Mouse (Mus musculus) limb, embryonic 15.5 days (tissue): ENCODE data around the gene Pcmt1. TPM values are rescaled to one million over a fixed set of nuclear protein-coding genes. Genes with fewer than 3 reads are reported as not detected.
A peak's percentile ranks its signal among the peaks of the same experiment; 100 is the strongest.

Source experiments
- ATAC-seq: fragments of 200-750 bp; cut with Nextera tagmentation; 2 replicates; pipeline ENCODE4 v1.8.0; 2017; ENCODE audit warnings: low read depth, moderate TSS enrichment; ENCODE audit not compliant: insufficient number of reproducible peaks, low FRiP score, low TSS enrichment
- H3K27ac ChIP-seq: fragments of 300-500 bp; sonication (generic); 2 replicates; pipeline ENCODE4 v1.5.1; 2015; ENCODE audit warnings: moderate library complexity, mild to moderate bottlenecking, inconsistent platforms
- H3K27me3 ChIP-seq: fragments of 300-500 bp; sonication (generic); 2 replicates; pipeline ENCODE4 v1.6.1; 2015; ENCODE audit warnings: inconsistent platforms
- H3K36me3 ChIP-seq: fragments of 300-500 bp; sonication (generic); 2 replicates; pipeline ENCODE4 v1.6.1; 2015; ENCODE audit warnings: inconsistent platforms
- H3K4me1 ChIP-seq: fragments of 300-500 bp; sonication (generic); 2 replicates; pipeline ENCODE4 v1.6.1; 2015; ENCODE audit warnings: inconsistent platforms
- H3K4me2 ChIP-seq: fragments of 300-500 bp; sonication (generic); 2 replicates; pipeline ENCODE4 v1.6.1; 2015; ENCODE audit warnings: mild to moderate bottlenecking, inconsistent platforms
- H3K4me3 ChIP-seq: fragments of 300-500 bp; sonication (generic); 2 replicates; pipeline ENCODE4 v1.5.1; 2015; ENCODE audit warnings: mild to moderate bottlenecking, inconsistent platforms
- H3K9ac ChIP-seq: fragments of 300-500 bp; sonication (generic); 2 replicates; pipeline ENCODE4 v1.6.1; 2015; ENCODE audit warnings: inconsistent platforms
- H3K9me3 ChIP-seq: fragments of 300-500 bp; sonication (generic); 2 replicates; pipeline ENCODE4 v1.6.1; 2016; ENCODE audit warnings: inconsistent platforms
- WGBS: fragments of 180-500 bp; shearing (Covaris S2); methylation state at CpG from one replicate; pipeline ENCODE4 v1.1.7; 2015; 5-methylcytosine and 5-hydroxymethylcytosine counted together
- polyA plus RNA-seq: library from polyadenylated mRNA; unstranded; fragments of >200 nt; fragmentation: Nextera tagmentation; extraction: Ambion mirVana; gene quantifications from 2 replicates; pipeline ENCODE4 v1.2.1, GENCODE M21; 2015

Pcmt1 gene
- polyA plus RNA-seq, 1 experiment from 2014 or later: 126 TPM

GRCm38 (mm10) chr10:7608611-7609010, 72.3 kb downstream of the Pcmt1 start:
- no peak for ATAC-seq
- H3K9ac ChIP-seq: no peak overlapping the region
- WGBS: 92% methylated on average over 17 of the region's 17 CpGs

GRCm38 (mm10) chr10:7606437-7606836, 74.5 kb downstream of the Pcmt1 start:
- H3K4me1 ChIP-seq: no peaks in the 10 kb centered on the region
- WGBS: 80% methylated on average over 2 of the region's 2 CpGs
- no peak overlapping the region for H3K4me2 ChIP-seq
- no peaks in the 10 kb centered on the region for H3K9me3 ChIP-seq
- no peak overlapping the region for H3K4me3 ChIP-seq
- H3K36me3 ChIP-seq: no peaks in the 10 kb centered on the region
- no peak for ATAC-seq
- no peak overlapping the region for H3K9ac ChIP-seq
- H3K27ac ChIP-seq: no peak overlapping the region
- no peaks in the 10 kb centered on the region for H3K27me3 ChIP-seq

More at GRCm38 (mm10) chr10:7608611-7609010, 72.3 kb downstream of the Pcmt1 start:
- Histone ChIP-seq H3K9me3 (no peaks in the 10 kb centered on the region), H3K27me3 (no peaks in the 10 kb centered on the region), H3K4me2 (no peak overlapping the region), H3K36me3 (no peaks in the 10 kb centered on the region), H3K27ac (no peak overlapping the region), H3K4me1 (no peaks in the 10 kb centered on the region), H3K4me3 (no peak overlapping the region)

- Histone ChIP-seq H3K4me3 (no peak overlapping the region), H3K9me3 (no peaks in the 10 kb centered on the region), H3K27me3 (no peaks in the 10 kb centered on the region), H3K4me1 (no peaks in the 10 kb centered on the region), H3K9ac (no peak overlapping the region), H3K27ac (no peak overlapping the region), H3K4me2 (no peak overlapping the region), H3K36me3 (no peaks in the 10 kb centered on the region)
- 73% methylated on average over 2 of the region's 2 CpGs for WGBS
- no peak for ATAC-seq
These were observed 75.8 kb downstream of the Pcmt1 start for GRCm38 (mm10) chr10:7605168-7605567.

- Histone ChIP-seq H3K9me3 (no peaks in the 10 kb centered on the region), H3K9ac (no peak overlapping the region), H3K4me3 (no peak overlapping the region), H3K27me3 (no peaks in the 10 kb centered on the region), H3K27ac (no peak overlapping the region), H3K4me2 (no peak overlapping the region), H3K4me1 (no peaks in the 10 kb centered on the region), H3K36me3 (no peaks in the 10 kb centered on the region)
- ATAC-seq: no peak
- WGBS: 12% methylated on average over 6 of the region's 6 CpGs
These were observed 80.3 kb downstream of the Pcmt1 start for GRCm38 (mm10) chr10:7600647-7601046.

- Histone ChIP-seq H3K27me3 (no peaks in the 10 kb centered on the region), H3K9me3 (no peaks in the 10 kb centered on the region), H3K4me1 (no peaks in the 10 kb centered on the region), H3K9ac (no peak overlapping the region), H3K4me3 (no peak overlapping the region), H3K27ac (no peak overlapping the region), H3K4me2 (no peak overlapping the region), H3K36me3 (no peaks in the 10 kb centered on the region)
- no peak for ATAC-seq
- 91% methylated on average over 7 of the region's 7 CpGs for WGBS
These were observed 82.8 kb downstream of the Pcmt1 start for GRCm38 (mm10) chr10:7598177-7598576.

- Histone ChIP-seq H3K4me1 (no peaks in the 10 kb centered on the region), H3K4me3 (no peak overlapping the region), H3K9me3 (no peaks in the 10 kb centered on the region), H3K36me3 (no peaks in the 10 kb centered on the region), H3K4me2 (no peak overlapping the region), H3K27ac (no peak overlapping the region), H3K27me3 (peaks cover 9% of the 10 kb centered on the region), H3K9ac (no peak overlapping the region)
- no peak for ATAC-seq
- 67% methylated on average over 1 of the region's 1 CpGs for WGBS
These were observed 84.7 kb downstream of the Pcmt1 start for GRCm38 (mm10) chr10:7596251-7596650.

GRCm38 (mm10) chr10:7594797-7595196, 86.1 kb downstream of the Pcmt1 start:
- Histone ChIP-seq H3K4me3 (no peak overlapping the region), H3K9me3 (no peaks in the 10 kb centered on the region), H3K27ac (no peak overlapping the region), H3K4me1 (peaks cover 10% of the 10 kb centered on the region), H3K9ac (no peak overlapping the region), H3K4me2 (no peak overlapping the region), H3K36me3 (no peaks in the 10 kb centered on the region), H3K27me3 (peaks cover 22% of the 10 kb centered on the region)
- ATAC-seq: no peak
- 45% methylated on average over 7 of the region's 7 CpGs for WGBS

- H3K27ac ChIP-seq: no peak overlapping the region
- H3K9me3 ChIP-seq: no peaks in the 10 kb centered on the region
- peak overlapping the region; percentile 100 for H3K4me2 ChIP-seq
- no peaks in the 10 kb centered on the region for H3K36me3 ChIP-seq
- H3K4me1 ChIP-seq: peaks cover 10% of the 10 kb centered on the region
- H3K27me3 ChIP-seq: peaks cover 27% of the 10 kb centered on the region
- no peak overlapping the region for H3K9ac ChIP-seq
- peak overlapping the region; percentile 59 for H3K4me3 ChIP-seq
- no peak for ATAC-seq
- 8% methylated on average over 8 of the region's 8 CpGs for WGBS
These were observed 90.1 kb downstream of the Pcmt1 start for GRCm38 (mm10) chr10:7590792-7591191.

- Histone ChIP-seq H3K4me1 (peaks cover 10% of the 10 kb centered on the region), H3K36me3 (no peaks in the 10 kb centered on the region), H3K27me3 (peaks cover 27% of the 10 kb centered on the region), H3K4me2 (peak overlapping the region; percentile 100), H3K9ac (no peak overlapping the region), H3K4me3 (peak overlapping the region; percentile 59), H3K27ac (no peak overlapping the region), H3K9me3 (no peaks in the 10 kb centered on the region)
- WGBS: under 1% methylated on average over 54 of the region's 54 CpGs
- no peak for ATAC-seq
These were observed 90.7 kb downstream of the Pcmt1 start for GRCm38 (mm10) chr10:7590234-7590689.

- peak; percentile 91 for ATAC-seq
- Histone ChIP-seq H3K9me3 (no peaks in the 10 kb centered on the region), H3K4me1 (peaks cover 10% of the 10 kb centered on the region), H3K27me3 (peaks cover 27% of the 10 kb centered on the region), H3K27ac (no peak within 1 kb of the TSS), H3K4me2 (peak within 1 kb of the TSS; percentile 100), H3K9ac (peak within 1 kb of the TSS; percentile 26; the same call in 1 of the 2 replicates), H3K4me3 (peak within 1 kb of the TSS; percentile 59), H3K36me3 (no peaks in the 10 kb centered on the region)
- WGBS: under 1% methylated on average over 60 of the region's 76 CpGs
These were observed 91.2 kb downstream of the Pcmt1 start, which contains the start of gene Lrp11 for GRCm38 (mm10) chr10:7589592-7590233. TSS of gene Lrp11 (plus strand) at chr10:7589800.

- ATAC-seq: no peak
- no peaks in the 10 kb centered on the region for H3K9me3 ChIP-seq
- H3K27ac ChIP-seq: no peak overlapping the region
- H3K4me3 ChIP-seq: no peak overlapping the region
- H3K9ac ChIP-seq: no peak overlapping the region
- peaks cover 10% of the 10 kb centered on the region for H3K4me1 ChIP-seq
- H3K4me2 ChIP-seq: no peak overlapping the region
- H3K27me3 ChIP-seq: peaks cover 31% of the 10 kb centered on the region
- H3K36me3 ChIP-seq: no peaks in the 10 kb centered on the region
- 59% methylated on average over 2 of the region's 2 CpGs for WGBS
These were observed 94.2 kb downstream of the Pcmt1 start for GRCm38 (mm10) chr10:7586771-7587170.

GRCm38 (mm10) chr10:7582891-7583557, 97.9 kb downstream of the Pcmt1 start:
- H3K27ac ChIP-seq: no peak overlapping the region
- no peaks in the 10 kb centered on the region for H3K9me3 ChIP-seq
- no peak overlapping the region for H3K4me2 ChIP-seq
- no peaks in the 10 kb centered on the region for H3K4me1 ChIP-seq
- H3K27me3 ChIP-seq: peaks cover 9% of the 10 kb centered on the region; the same call in 1 of the 2 replicates
- no peak overlapping the region for H3K9ac ChIP-seq
- ATAC-seq: no peak
- H3K4me3 ChIP-seq: no peak overlapping the region
- H3K36me3 ChIP-seq: no peaks in the 10 kb centered on the region
- 41% methylated on average over 7 of the region's 7 CpGs for WGBS
